Comparison of ENCODE assay signal across 9 mouse cellular contexts in genomic region chr3:152749461-152749871, GRCm38 (mm10). TPM values are rescaled to one million over a fixed set of nuclear protein-coding genes. Genes with fewer than 3 reads are reported as not detected.
DNase-seq lines count a peak whose midpoint lies in the region; ATAC-seq and TF ChIP-seq lines count a peak whose summit lies in the region.
"Had no signal": no experiment of that assay in that cellular context is flagged by ENCODE, and none has a peak within 500 bp of the region (broad histone marks: within the 10 kb centered on the region; RNA-seq: fewer than 3 reads in every experiment).

No protein-coding gene starts in this region.

- TF ChIP-seq CTCF in bone marrow, adult 2 months (IDR thresholded peaks at IDR 0.05; ENCODE audit: control insufficient read depth, insufficient read depth, low read length) = peak; percentile 39

- ATAC-seq in hematopoietic stem cell, adult 5-6 weeks (replicated peaks in 1 of 2; ENCODE audit: insufficient read depth in 1 of 2, low FRiP score in 2 of 2, low TSS enrichment in 1 of 2, low read depth in 1 of 2, poor library complexity in 2 of 2, severe bottlenecking in 2 of 2) = peak; percentile 27 to 50; a peak in 3 of 4 replicates

- TF ChIP-seq POLR2A in bone marrow, adult 2 months (IDR thresholded peaks at IDR 0.05; ENCODE audit: borderline replicate concordance, control insufficient read depth, low read depth, low read length) = no peak

- H3K4me1 ChIP-seq in bone marrow, adult 2 months (ENCODE audit: control insufficient read depth, insufficient read depth, low read length) = no peaks in the 10 kb centered on the region
- H3K4me1 ChIP-seq: heart, embryonic 15.5 days had no signal

- WGBS in bone marrow, adult 2 months = 28% methylated on average over 3 of the region's 3 CpGs

- H3K4me3 ChIP-seq in bone marrow, adult 2 months (replicated peaks; ENCODE audit: control insufficient read depth, low read depth, low read length) = no peak overlapping the region
- H3K4me3 ChIP-seq: heart, embryonic 15.5 days had no signal

- no peak overlapping the region for H3K27ac ChIP-seq in bone marrow, adult 2 months (ENCODE audit: control insufficient read depth, insufficient read depth, low read depth, low read length, poor library complexity)
- H3K27ac ChIP-seq: heart, embryonic 15.5 days had no signal

- peak; percentile 34 for DNase-seq in adrenal gland, postnatal 10 days
- no peak for DNase-seq in adrenal gland, adult 18-20 months (ENCODE audit: low spot score in 2 of 2)
- peak; percentile 53 for DNase-seq in layer of hippocampus, adult 9-10 months (ENCODE audit: low spot score)
- DNase-seq in layer of hippocampus, postnatal 25 days (ENCODE audit: extremely low spot score in 1 of 2, low spot score in 1 of 2) = no peak
- peak; percentile 36 for DNase-seq in retina, adult 2 months (ENCODE audit: low read depth, low spot score)
- DNase-seq in urinary bladder, adult 18-20 months (ENCODE audit: low spot score in 2 of 2) = no peak

RNA-seq across cellular contexts. Expression of gene Pigk, which starts 35.6 kb away (rescaled TPM):
- 10 to 100 TPM; 44.6 to 48.7 TPM for total RNA-seq in adrenal gland, postnatal 10 days (2021)
- 10 to 100 TPM; 50.6 to 63.5 TPM for total RNA-seq in adrenal gland, adult 18-20 months (2021)
- total RNA-seq in layer of hippocampus, postnatal 25 days (2021) = 10 to 100 TPM; 45.1 to 47.1 TPM
- polyA plus RNA-seq in bone marrow, adult 2 months (2011; ENCODE audit: insufficient read depth, insufficient read length, low replicate concordance, missing spikeins) = 8.2 and 17.7 TPM in 2 replicates
- 43.0 and 59.8 TPM in 2 replicates for total RNA-seq in hematopoietic stem cell, adult 5-6 weeks (2017)

Comparison
In these comparisons a context has a peak if more than half of its experiments do, and no peak if none do; other contexts are left out.
1. DNase-seq: peak in adrenal gland, postnatal 10 days (single experiment), layer of hippocampus, adult 9-10 months (single experiment) and retina, adult 2 months (single experiment); none in adrenal gland, adult 18-20 months (0 of 2), layer of hippocampus, postnatal 25 days (0 of 2) and urinary bladder, adult 18-20 months (0 of 2).